Mouse (Mus musculus) mouse trophoblast stem cell (cell line): ENCODE data around the gene Tkfc.
"Not testable (repeated sequence)": the region's sequence is repeated elsewhere in the genome, so short reads cannot be mapped to it uniquely, and the experiment has no call there.

Experiments
- in situ Hi-C, 2 experiments: fragments of 300-500 bp; cut with MseI, MboI; formaldehyde crosslinking; loops; 2 replicates in 1 of 2; 3 replicates in 1 of 2; pipeline ENCODE4 v1.15.1; 2025

Gene Tkfc

GRCm38 (mm10) chr19:10589127-10589857, 16.2 kb downstream of the Tkfc start:
- in situ Hi-C loops = no loop called here

- in situ Hi-C loops = no loop called here
These were observed 18.2 kb downstream of the Tkfc start for GRCm38 (mm10) chr19:10587231-10587630.

- in situ Hi-C loops = no loop called here
These were observed 20.3 kb downstream of the Tkfc start for GRCm38 (mm10) chr19:10585112-10585511.

GRCm38 (mm10) chr19:10583550-10584146, 21.8 kb downstream of the Tkfc start:
- in situ Hi-C loops = no loop called here

- in situ Hi-C loops = no loop called here
These were observed 23.5 kb downstream of the Tkfc start for GRCm38 (mm10) chr19:10581984-10582383.

- in situ Hi-C loops = no loop called here
These were observed 24.7 kb downstream of the Tkfc start for GRCm38 (mm10) chr19:10580761-10581160.

GRCm38 (mm10) chr19:10580102-10580501, 25.4 kb downstream of the Tkfc start:
- in situ Hi-C loops = no loop called here

- in situ Hi-C loops = no loop called here
These were observed 28.5 kb downstream of the Tkfc start, which contains the start of the genes Cyb561a3 and Tmem138 for GRCm38 (mm10) chr19:10576690-10577561. Gene Cyb561a3, plus strand, starts transcription at chr19:10577172. Gene Tmem138, minus strand, starts transcription at chr19:10577362.

- in situ Hi-C loops = no loop called here
These were observed 35.8 kb downstream of the Tkfc start for GRCm38 (mm10) chr19:10569627-10570026.

- in situ Hi-C loops = no loop called here
These were observed 40.2 kb downstream of the Tkfc start for GRCm38 (mm10) chr19:10565217-10565616.

- in situ Hi-C loops = loop anchor here (5.0 kb wide), 1 partner anchor 38 kb away; no protein-coding TSS in a partner anchor
These were observed 41.2 kb downstream of the Tkfc start for GRCm38 (mm10) chr19:10564278-10564677.

- in situ Hi-C loops = loop anchor here (5.0 kb wide), 1 partner anchor 40 kb away; no protein-coding TSS in a partner anchor
These were observed 43.1 kb downstream of the Tkfc start for GRCm38 (mm10) chr19:10562351-10562750.

- in situ Hi-C loops = loop anchor here (5.0 kb wide), 1 partner anchor 41 kb away; no protein-coding TSS in a partner anchor
These were observed 43.7 kb downstream of the Tkfc start for GRCm38 (mm10) chr19:10561558-10562314.

GRCm38 (mm10) chr19:10560108-10560507, 45.3 kb downstream of the Tkfc start:
- in situ Hi-C loops = loop anchor here (5.0 kb wide), 1 partner anchor 42 kb away; no protein-coding TSS in a partner anchor

GRCm38 (mm10) chr19:10557837-10558375, 47.5 kb downstream of the Tkfc start:
- in situ Hi-C loops = not testable (repeated sequence)

GRCm38 (mm10) chr19:10557430-10557829, 48.0 kb downstream of the Tkfc start:
- in situ Hi-C loops = no loop called here

GRCm38 (mm10) chr19:10557001-10557400, 48.5 kb downstream of the Tkfc start:
- in situ Hi-C loops = no loop called here

GRCm38 (mm10) chr19:10555624-10556510, 49.6 kb downstream of the Tkfc start, which contains the start of gene Tmem216:
Gene Tmem216, minus strand, starts transcription at chr19:10556238.
- in situ Hi-C loops = no loop called here

GRCm38 (mm10) chr19:10539454-10539853, 66.0 kb downstream of the Tkfc start:
- in situ Hi-C loops = no loop called here
